Mouse (Mus musculus): ENCODE data around the gene Gm43552.

DNA sequence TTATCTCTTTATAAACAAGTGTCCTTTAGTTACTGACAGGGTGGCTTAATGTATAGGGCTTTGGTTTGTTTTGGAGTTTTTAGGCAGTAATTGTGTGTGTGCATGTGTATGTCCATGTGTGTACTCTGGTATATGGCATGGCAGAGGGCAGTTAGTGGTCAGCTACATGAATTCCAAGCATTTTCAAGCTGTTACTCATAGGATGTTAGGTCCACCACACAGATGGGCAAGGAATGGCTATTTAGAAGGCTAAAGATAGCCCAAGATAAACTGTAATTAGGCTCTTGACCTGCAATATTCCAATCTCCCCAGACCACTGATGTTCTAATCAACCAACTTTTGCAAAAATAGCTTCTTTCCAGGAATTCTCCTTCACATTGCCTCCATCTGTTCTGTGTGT lies 54.6 kb downstream of the Gm43552 start:
- TF ChIP-seq CTCF (conservative IDR thresholded peaks at IDR 0.05; ENCODE audit: low read length), result no peak
- TF ChIP-seq POU5F1 (IDR thresholded peaks at IDR 0.05; ENCODE audit: borderline replicate concordance, low read length), result no peak
